Mouse (Mus musculus): ENCODE data around the gene Gm5797.
"Not testable (repeated sequence)": the region's sequence is repeated elsewhere in the genome, so short reads cannot be mapped to it uniquely, and the experiment has no call there.

DNA sequence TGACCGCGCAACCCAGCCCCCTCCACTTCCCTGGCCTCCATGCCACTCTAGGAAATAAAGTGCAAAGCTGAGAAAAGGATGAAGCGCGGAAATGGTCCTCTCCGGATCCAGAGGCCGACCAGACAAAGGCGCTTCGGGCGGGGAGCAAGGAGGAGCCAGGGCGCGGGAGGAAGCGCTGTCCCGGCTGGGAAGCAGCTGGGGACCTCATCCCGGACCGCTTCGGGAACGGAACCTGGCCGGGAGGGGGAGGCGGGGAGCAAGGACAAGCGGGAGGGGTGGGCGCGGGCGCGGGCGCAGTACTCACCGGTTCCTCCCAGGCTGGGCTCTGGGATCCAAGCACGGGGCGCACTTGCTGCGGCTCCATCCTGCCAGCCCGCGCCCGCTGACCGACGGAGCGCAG is 17.5 kb downstream of the Gm5797 start, which contains the start of gene Gm3739:
- not testable (repeated sequence) for TF ChIP-seq CTCF (IDR thresholded peaks at IDR 0.05; ENCODE audit: borderline replicate concordance, insufficient read depth, low read depth, low read length); POLR2A (IDR thresholded peaks at IDR 0.05; ENCODE audit: borderline replicate concordance, insufficient read depth, low read length)

Measured in cerebellum, adult 2 months (tissue).